Mouse (Mus musculus) cerebellum, adult 11 months (tissue): ENCODE measurements around the gene Sgpp2.

ENCODE experiments used
- DNase-seq: peaks from one replicate; pipeline ENCODE4 v3.0.0; 2022

Gene Sgpp2

DNA sequence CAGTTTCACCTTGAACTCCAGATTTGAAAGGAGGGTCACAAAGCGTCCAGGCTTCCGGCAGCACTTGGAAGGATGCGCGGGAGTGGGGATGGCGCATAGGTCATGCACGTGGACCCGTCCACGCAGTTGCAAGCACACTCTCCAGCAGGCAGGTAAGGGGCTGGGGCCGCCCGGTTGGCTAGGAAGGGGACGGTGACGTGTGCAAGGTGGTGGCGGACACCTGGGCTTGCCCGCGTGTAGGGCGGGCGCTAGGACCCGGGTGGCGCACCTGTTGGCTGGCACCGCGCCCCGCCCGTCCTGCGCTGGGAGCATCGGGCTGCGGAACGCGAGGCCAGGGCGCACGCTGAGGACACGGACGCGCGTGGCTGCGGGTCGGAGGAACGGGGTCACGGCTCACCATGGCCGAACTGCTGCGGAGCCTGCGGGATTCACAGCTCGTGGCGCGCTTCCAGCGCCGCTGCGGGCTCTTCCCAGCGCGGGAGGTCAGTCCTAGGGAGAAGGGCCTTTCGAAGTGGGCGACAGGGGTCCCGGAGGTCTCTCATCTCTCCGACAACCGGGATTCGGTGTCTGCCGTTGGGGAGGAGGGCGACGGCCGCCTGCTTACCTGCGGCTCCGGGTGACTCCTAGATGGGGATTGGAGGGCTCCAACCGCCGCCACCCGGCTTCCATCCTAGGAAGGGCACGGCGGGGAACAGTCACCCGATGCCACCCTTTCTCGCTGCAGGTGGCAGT is at the start of gene Sgpp2:
TSS of gene Sgpp2 (plus strand) at position 325 of the 732 bp plus-strand sequence.
- peak; percentile 92 for DNase-seq

GRCm38 (mm10) chr1:78267519-78267918 is 42.6 kb upstream of the Sgpp2 start:
- no peak for DNase-seq

DNA sequence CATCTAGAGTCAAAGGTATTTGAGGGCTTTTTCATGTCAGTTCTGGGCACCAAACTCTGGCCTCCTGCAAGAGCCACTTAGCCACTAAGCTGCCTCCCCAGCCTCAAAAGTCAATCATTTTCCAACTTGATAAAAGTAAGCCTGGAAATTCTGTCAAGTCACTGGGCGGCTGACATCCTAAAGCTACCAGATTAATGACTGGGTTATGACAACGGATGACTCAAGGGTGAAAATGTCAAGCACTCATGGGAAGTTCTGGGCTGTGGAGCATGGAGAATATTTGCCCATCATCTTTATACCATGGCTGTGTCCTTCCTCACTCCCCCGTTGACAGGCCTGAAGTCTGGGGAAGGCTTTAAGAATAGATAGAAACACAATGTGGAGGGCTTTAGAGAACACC is 37.2 kb upstream of the Sgpp2 start:
- no peak for DNase-seq

- no peak for DNase-seq
Observed at GRCm38 (mm10) chr1:78279128-78279527, 31.0 kb upstream of the Sgpp2 start.

- no peak for DNase-seq
Observed at GRCm38 (mm10) chr1:78292397-78292796, 17.7 kb upstream of the Sgpp2 start.

DNA sequence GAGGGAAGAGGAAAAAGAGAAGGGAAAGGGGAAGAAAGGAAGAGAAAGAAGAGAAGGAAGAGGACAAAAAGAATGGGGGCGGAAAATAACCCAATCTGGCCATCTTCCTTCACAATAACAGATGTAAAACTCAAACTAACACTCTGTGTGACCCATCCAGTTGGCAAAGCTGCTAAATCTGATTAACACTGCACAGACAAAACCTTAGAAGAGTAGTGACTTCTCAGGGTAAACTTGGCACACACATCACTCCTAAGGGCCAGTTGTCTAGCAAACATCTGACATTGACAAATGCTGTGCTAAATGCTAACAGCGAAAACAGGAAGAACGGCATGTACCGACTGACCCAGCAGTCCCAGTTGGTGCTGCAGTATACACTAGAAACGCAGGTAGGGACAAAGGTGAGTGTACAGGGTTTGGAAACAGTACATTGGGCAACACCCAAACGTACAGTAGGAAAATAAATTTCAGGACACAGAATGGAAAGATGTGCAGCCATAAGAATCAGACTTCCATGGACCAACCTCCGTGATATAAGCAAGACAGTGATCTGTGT is 10.4 kb upstream of the Sgpp2 start:
- DNase-seq, result no peak

DNA sequence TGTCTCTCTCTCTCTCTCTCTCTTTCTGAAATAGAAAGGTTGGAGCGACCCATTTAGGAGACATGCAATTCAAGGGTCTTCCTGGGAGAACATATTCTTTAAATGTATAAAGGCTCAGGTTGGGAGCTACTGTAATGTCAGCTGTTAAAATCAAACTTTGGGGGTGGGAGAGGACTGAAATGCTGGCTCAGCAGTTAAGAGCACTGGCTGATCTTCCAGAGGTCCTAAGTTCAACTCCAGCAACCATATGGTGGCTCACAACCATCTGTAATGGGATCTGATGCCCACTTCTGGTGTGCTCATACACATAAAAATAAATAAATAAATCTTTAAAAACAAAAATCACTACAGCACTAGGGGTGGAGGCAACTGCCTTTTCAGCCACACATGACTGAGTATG is 1.5 kb upstream of the Sgpp2 start:
- DNase-seq, result no peak

DNA sequence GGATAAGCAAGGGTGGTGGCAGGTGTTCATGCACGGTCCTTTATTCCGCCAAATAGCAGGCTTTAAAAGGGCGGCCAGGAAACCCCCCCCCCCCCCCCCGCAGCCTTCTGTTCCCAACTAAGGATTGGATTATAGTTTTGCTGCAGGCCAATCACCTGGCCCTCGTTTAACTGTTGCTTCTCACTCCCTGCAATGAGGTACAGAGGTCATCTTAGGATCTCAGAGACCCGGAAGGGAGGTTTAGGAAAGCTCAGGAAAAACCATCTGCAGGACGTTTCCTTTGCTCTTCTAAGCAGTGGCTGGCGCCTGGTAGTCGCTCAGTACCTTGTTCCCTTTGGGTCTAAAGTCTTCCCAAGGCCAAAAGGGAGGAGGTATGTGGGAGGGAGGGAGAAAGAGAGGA is 865 bp upstream of the Sgpp2 start:
- DNase-seq, result no peak

- DNase-seq, result peak; percentile 82
Observed at GRCm38 (mm10) chr1:78310861-78311341, 756 bp downstream of the Sgpp2 start.

- DNase-seq, result peak; percentile 41
Observed at GRCm38 (mm10) chr1:78311482-78311881, 1.3 kb downstream of the Sgpp2 start.

- no peak for DNase-seq
Observed at GRCm38 (mm10) chr1:78312917-78313316, 2.8 kb downstream of the Sgpp2 start.

DNA sequence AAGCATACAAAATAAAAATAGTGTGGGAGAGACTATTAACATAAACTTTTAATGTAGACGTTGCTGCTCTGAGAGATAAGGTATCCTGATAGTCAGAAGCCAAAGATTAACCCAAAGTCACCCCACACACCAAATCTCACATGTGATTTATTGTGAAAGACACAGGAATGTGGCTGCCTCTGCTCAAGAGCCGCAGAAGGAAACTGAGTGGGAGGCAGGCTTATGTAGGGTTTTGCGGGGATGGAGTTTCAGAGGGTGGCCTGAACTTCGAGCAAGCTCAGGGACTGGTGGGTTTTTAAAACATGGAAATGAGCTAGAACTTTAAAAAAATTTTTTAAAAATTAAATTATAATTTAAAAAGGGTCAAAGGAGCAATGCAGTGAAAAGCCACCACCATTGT is 3.8 kb downstream of the Sgpp2 start:
- no peak for DNase-seq

DNA sequence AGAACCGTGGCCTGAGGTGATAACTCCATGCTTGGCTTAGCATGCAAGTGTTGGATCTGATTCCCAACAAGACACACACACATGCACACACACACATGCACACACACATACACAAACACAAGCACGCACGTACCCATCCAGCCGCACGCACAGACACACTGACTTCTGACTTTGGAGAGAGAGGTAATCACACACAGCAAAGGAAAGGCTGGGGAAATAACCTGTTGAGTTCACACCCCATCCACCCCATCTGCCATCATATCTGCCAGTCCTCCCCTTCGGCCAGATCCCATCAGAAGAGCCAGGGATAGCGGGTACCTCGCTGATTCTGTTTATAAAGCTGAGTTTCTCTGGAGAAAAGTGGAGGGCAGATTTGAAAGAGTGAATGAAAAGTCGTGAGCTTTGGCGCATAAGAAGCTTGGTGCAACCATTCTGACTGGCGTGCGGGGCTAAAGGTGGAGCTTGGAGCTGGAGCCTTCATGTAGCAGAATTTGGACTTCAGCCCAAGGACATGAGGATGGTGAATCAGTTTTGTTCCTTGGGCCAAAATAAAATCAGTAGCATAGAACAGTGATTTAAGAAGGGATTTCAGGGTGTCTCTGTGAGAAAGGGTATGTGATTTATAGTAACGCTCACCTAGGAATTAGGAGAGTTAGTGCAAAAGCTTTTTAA is 8.1 kb downstream of the Sgpp2 start:
- DNase-seq, result no peak

- DNase-seq, result no peak
Observed at GRCm38 (mm10) chr1:78320291-78320690, 10.1 kb downstream of the Sgpp2 start.

- no peak for DNase-seq
Observed at GRCm38 (mm10) chr1:78322098-78322778, 12.1 kb downstream of the Sgpp2 start.

- DNase-seq, result no peak
Observed at GRCm38 (mm10) chr1:78322844-78323243, 12.7 kb downstream of the Sgpp2 start.

- no peak for DNase-seq
Observed at GRCm38 (mm10) chr1:78324044-78324443, 13.9 kb downstream of the Sgpp2 start.

- DNase-seq, result no peak
Observed at GRCm38 (mm10) chr1:78325851-78326250, 15.7 kb downstream of the Sgpp2 start.

- DNase-seq, result no peak
Observed at GRCm38 (mm10) chr1:78328646-78329045, 18.5 kb downstream of the Sgpp2 start.

- no peak for DNase-seq
Observed at GRCm38 (mm10) chr1:78329861-78330260, 19.7 kb downstream of the Sgpp2 start.

- DNase-seq, result no peak
Observed at GRCm38 (mm10) chr1:78330620-78331158, 20.5 kb downstream of the Sgpp2 start.

- DNase-seq, result no peak
Observed at GRCm38 (mm10) chr1:78337726-78338125, 27.6 kb downstream of the Sgpp2 start.

DNA sequence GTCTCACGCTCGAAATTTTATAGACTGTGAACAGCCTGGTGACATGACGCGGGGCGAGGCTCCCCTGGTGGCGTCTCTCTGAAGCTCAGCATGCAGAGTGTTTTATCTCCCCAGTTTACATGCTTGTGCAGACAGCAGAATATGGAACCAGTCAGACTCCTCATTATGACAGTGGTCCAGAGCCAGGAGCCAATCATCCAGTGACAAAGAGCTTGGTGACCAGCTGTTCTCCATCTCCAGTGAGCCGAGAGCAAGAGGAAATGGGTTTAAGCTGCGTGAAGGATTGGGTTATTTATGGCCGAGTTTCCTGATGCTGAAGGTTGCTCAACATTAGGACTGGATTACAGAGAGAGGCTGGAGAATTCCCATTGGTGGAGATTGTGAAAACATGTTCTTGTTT is 28.1 kb downstream of the Sgpp2 start:
- no peak for DNase-seq
